10 mouse cellular contexts compared by ENCODE assay signal in the genomic region with DNA sequence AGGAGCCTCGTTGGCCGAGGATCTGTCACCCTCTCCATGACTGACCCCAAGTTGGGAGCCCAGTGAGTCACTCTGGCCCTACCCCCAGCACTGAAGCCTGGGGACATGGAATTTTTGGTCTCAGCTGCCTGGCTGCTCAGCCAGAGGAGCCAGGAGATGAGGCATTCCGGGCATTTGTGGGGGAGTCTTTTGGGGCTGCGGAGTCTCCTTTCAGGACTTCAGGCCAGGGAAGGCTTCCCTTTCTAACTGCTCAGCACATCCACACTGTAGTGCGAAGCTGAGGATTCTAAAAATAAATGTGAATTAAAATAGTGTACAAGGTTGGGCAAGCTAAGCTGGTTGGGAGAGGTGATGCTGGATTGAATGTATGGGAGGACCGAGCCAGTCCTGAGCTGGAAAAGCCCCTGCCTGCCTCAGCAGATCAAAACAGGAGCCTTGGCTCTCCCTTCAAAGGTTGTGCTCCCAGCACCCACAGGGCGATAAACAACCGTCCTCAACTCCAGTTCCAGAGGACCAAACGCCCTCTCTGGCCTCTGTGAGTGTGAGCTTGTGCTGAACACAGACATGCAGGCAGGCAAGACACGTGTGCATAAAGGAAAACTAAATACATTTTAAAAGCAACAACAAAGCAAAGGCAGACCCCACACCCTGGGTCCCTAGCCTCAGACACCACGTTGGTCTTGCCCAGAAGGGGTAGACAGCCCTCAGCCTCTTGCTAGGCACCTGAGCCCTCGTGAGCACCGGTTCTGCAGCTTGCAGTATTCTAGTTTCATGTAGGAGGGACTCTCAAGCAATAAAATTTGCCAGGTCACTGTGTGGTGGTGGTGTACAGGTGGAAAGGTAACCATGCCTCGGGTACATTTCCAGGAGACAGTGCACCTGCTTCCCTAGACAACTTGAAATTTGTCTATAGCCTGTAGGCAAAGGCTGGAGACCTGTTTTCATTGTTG. TPM values are rescaled to one million over a fixed set of nuclear protein-coding genes. Genes with fewer than 3 reads are reported as not detected.
DNase-seq lines count a peak whose midpoint lies in the region; ATAC-seq and TF ChIP-seq lines count a peak whose summit lies in the region.
"Had no signal": no experiment of that assay in that cellular context is flagged by ENCODE, and none has a peak within 500 bp of the region (broad histone marks: within the 10 kb centered on the region; RNA-seq: fewer than 3 reads in every experiment).

No protein-coding gene starts in this region.

- H3K27me3 ChIP-seq in heart, embryonic 14.5 days (ENCODE audit: control insufficient read depth, insufficient read depth, low read length), result peaks cover 55% of the 10 kb centered on the region
- H3K27me3 ChIP-seq in limb, embryonic 13.5 days, result peaks cover 90% of the 10 kb centered on the region

- no peaks in the 10 kb centered on the region for H3K36me3 ChIP-seq in heart, embryonic 14.5 days (ENCODE audit: control insufficient read depth, insufficient read depth, low read length)
- no peaks in the 10 kb centered on the region for H3K36me3 ChIP-seq in limb, embryonic 13.5 days
- H3K36me3 ChIP-seq: embryonic facial prominence, embryonic 12.5 days; midbrain, embryonic 12.5 days had no signal

- H3K27ac ChIP-seq in heart, embryonic 14.5 days (replicated peaks in 1 of 2; ENCODE audit: control insufficient read depth in 1 of 2, insufficient read depth in 1 of 2, low read depth in 2 of 2, low read length in 2 of 2), result peak overlapping the region in 1 of 2 experiments; percentile 67; a peak in 2 of 4 replicates
- peak overlapping the region; percentile 98 for H3K27ac ChIP-seq in embryonic fibroblast, embryonic 13.5 days (ENCODE audit: insufficient read depth, low read length)
- no peak overlapping the region for H3K27ac ChIP-seq in limb, embryonic 13.5 days
- H3K27ac ChIP-seq: embryonic facial prominence, embryonic 12.5 days; midbrain, embryonic 12.5 days had no signal

- WGBS in heart, embryonic 14.5 days, result 28% methylated on average over 14 of the region's 14 CpGs
- WGBS in limb, embryonic 13.5 days, result 26% methylated on average over 14 of the region's 14 CpGs

- no peak overlapping the region for H3K4me3 ChIP-seq in heart, embryonic 14.5 days (ENCODE audit: control insufficient read depth in 1 of 2, insufficient read depth in 1 of 2, low read depth in 1 of 2, low read length in 2 of 2)
- no peak overlapping the region for H3K4me3 ChIP-seq in embryonic fibroblast, embryonic 13.5 days (ENCODE audit: insufficient read depth, low read length)
- H3K4me3 ChIP-seq in limb, embryonic 13.5 days, result no peak overlapping the region
- H3K4me3 ChIP-seq: embryonic facial prominence, embryonic 12.5 days; midbrain, embryonic 12.5 days had no signal

- 0 out of 2 replicates have a peak, but pooled peaks have one; percentile 34 for TF ChIP-seq POLR2A in embryonic fibroblast, embryonic 13.5 days (IDR thresholded peaks at IDR 0.05; ENCODE audit: low read depth, low read length)

- no peak for DNase-seq in heart, postnatal 4 days
- DNase-seq in Muller cell, postnatal 12 days (ENCODE audit: inconsistent ontology term), result peak; percentile 90
- DNase-seq in cerebellum, postnatal 10 days, result no peak
- DNase-seq in cerebellum, postnatal 14 days, result no peak

- H3K9ac ChIP-seq in heart, embryonic 14.5 days (ENCODE audit: low read length), result no peak overlapping the region
- H3K9ac ChIP-seq in limb, embryonic 13.5 days, result no peak overlapping the region
- H3K9ac ChIP-seq: embryonic facial prominence, embryonic 12.5 days; midbrain, embryonic 12.5 days had no signal

- no peak for TF ChIP-seq CTCF in embryonic fibroblast, embryonic 13.5 days (IDR thresholded peaks at IDR 0.05; ENCODE audit: borderline replicate concordance, insufficient read depth, low read length)

- H3K4me1 ChIP-seq in heart, embryonic 14.5 days (ENCODE audit: control insufficient read depth in 2 of 2, insufficient read depth in 2 of 2, low read length in 2 of 2), result peaks cover 39 to 56% of the 10 kb centered on the region in 2 experiments
- peaks cover 13% of the 10 kb centered on the region for H3K4me1 ChIP-seq in embryonic fibroblast, embryonic 13.5 days (ENCODE audit: control insufficient read depth, insufficient read depth, low read length)
- peaks cover 41% of the 10 kb centered on the region for H3K4me1 ChIP-seq in limb, embryonic 13.5 days

- H3K4me2 ChIP-seq in heart, embryonic 14.5 days (ENCODE audit: low read length), result peak overlapping the region; percentile 83
- peak overlapping the region; percentile 73; the same call in 1 of the 2 replicates for H3K4me2 ChIP-seq in limb, embryonic 13.5 days (replicated peaks)

- no peak for ATAC-seq in heart, embryonic 14.5 days (ENCODE audit: insufficient number of reproducible peaks, insufficient read depth, low FRiP score, low read depth)
- ATAC-seq in limb, embryonic 13.5 days (ENCODE audit: low FRiP score, low read depth), result no peak

- no peaks in the 10 kb centered on the region for H3K9me3 ChIP-seq in heart, embryonic 14.5 days (ENCODE audit: control insufficient read depth, low read length)
- no peaks in the 10 kb centered on the region for H3K9me3 ChIP-seq in limb, embryonic 13.5 days
- H3K9me3 ChIP-seq: embryonic facial prominence, embryonic 12.5 days; midbrain, embryonic 12.5 days had no signal

RNA-seq across cellular contexts. Expression of gene Tnfaip2, which starts 11.1 kb away (rescaled TPM):
- 5.5 and 6.9 TPM in 2 replicates for polyA plus RNA-seq in heart, embryonic 14.5 days (2014; fragmentation: Nextera tagmentation; extraction: Ambion mirVana)
- 10 to 100 TPM; 19.1 to 23.3 TPM for total RNA-seq in heart, postnatal 4 days (2021)
- polyA plus RNA-seq in embryonic fibroblast, embryonic 13.5 days (2011; ENCODE audit: insufficient read length, low read depth, missing spikeins), result 46.5 and 58.6 TPM in 2 replicates
- 7.4 and 7.8 TPM in 2 replicates for polyA plus RNA-seq in limb, embryonic 13.5 days (2015; fragmentation: Nextera tagmentation; extraction: Ambion mirVana)

RNA-seq across cellular contexts. Expression of gene Exoc3l4, which starts 14.3 kb away (rescaled TPM):
- 8.1 and 9.4 TPM in 2 replicates for polyA plus RNA-seq in heart, embryonic 14.5 days (2014; fragmentation: Nextera tagmentation; extraction: Ambion mirVana)
- total RNA-seq in heart, postnatal 4 days (2021), result 1 to 10 TPM; 7.3 to 8.7 TPM
- polyA plus RNA-seq in embryonic fibroblast, embryonic 13.5 days (2011; ENCODE audit: insufficient read length, low read depth, missing spikeins), result 6.2 and 6.4 TPM in 2 replicates
- 6.6 and 6.9 TPM in 2 replicates for polyA plus RNA-seq in limb, embryonic 13.5 days (2015; fragmentation: Nextera tagmentation; extraction: Ambion mirVana)

RNA-seq across cellular contexts. Expression of gene Lbhd2, which starts 24.5 kb away (rescaled TPM):
- 1.2 TPM in 1 of 2 replicates, not detected in the other for polyA plus RNA-seq in heart, embryonic 14.5 days (2014; fragmentation: Nextera tagmentation; extraction: Ambion mirVana)
- not detected for total RNA-seq in heart, postnatal 4 days (2021)
- not detected in 2 replicates for polyA plus RNA-seq in embryonic fibroblast, embryonic 13.5 days (2011; ENCODE audit: insufficient read length, low read depth, missing spikeins)
- polyA plus RNA-seq in limb, embryonic 13.5 days (2015; fragmentation: Nextera tagmentation; extraction: Ambion mirVana), result 9.5 and 13.8 TPM in 2 replicates
- total RNA-seq: hematopoietic stem cell, adult 5-6 weeks had no signal

RNA-seq across cellular contexts. Expression of gene Cdc42bpb, which starts 53.6 kb away (rescaled TPM):
- 27.0 and 28.9 TPM in 2 replicates for polyA plus RNA-seq in heart, embryonic 14.5 days (2014; fragmentation: Nextera tagmentation; extraction: Ambion mirVana)
- 100 to 1,000 TPM; 112 to 116 TPM for total RNA-seq in heart, postnatal 4 days (2021)
- 60.0 and 71.1 TPM in 2 replicates for polyA plus RNA-seq in embryonic fibroblast, embryonic 13.5 days (2011; ENCODE audit: insufficient read length, low read depth, missing spikeins)
- polyA plus RNA-seq in limb, embryonic 13.5 days (2015; fragmentation: Nextera tagmentation; extraction: Ambion mirVana), result 26.5 and 32.4 TPM in 2 replicates

RNA-seq across cellular contexts. Expression of gene Gm266, which starts 54.5 kb away (rescaled TPM):
- 1.1 and 1.4 TPM in 2 replicates for polyA plus RNA-seq in heart, embryonic 14.5 days (2014; fragmentation: Nextera tagmentation; extraction: Ambion mirVana)
- total RNA-seq in heart, postnatal 4 days (2021), result 1 to 10 TPM in 1 of 2 experiments, under 1 TPM in 1; 0.88 to 1.6 TPM
- polyA plus RNA-seq in embryonic fibroblast, embryonic 13.5 days (2011; ENCODE audit: insufficient read length, low read depth, missing spikeins), result 0.72 TPM in 1 of 2 replicates, not detected in the other
- polyA plus RNA-seq in limb, embryonic 13.5 days (2015; fragmentation: Nextera tagmentation; extraction: Ambion mirVana), result 9.0 and 9.1 TPM in 2 replicates
- total RNA-seq: hematopoietic stem cell, adult 5-6 weeks had no signal
